Mouse (Mus musculus) stomach, embryonic 15.5 days (tissue): ENCODE measurements around the gene H2-K1. TPM values are rescaled to one million over a fixed set of nuclear protein-coding genes. Genes with fewer than 3 reads are reported as not detected.

Experiments
- ATAC-seq: fragments of 200-750 bp; cut with Nextera tagmentation; 2 replicates; pipeline ENCODE4 v1.8.0; 2017; ENCODE audit warnings: low read depth, moderate number of reproducible peaks, moderate TSS enrichment; ENCODE audit not compliant: insufficient read depth, low FRiP score
- H3K27ac ChIP-seq: fragments of 300-500 bp; sonication (generic); 2 replicates; pipeline ENCODE4 v1.5.1; 2015; ENCODE audit warnings: mild to moderate bottlenecking, inconsistent platforms
- H3K27me3 ChIP-seq: fragments of 300-500 bp; sonication (generic); replicated peaks from 2 replicates; pipeline ENCODE4 v1.6.1; 2015; ENCODE audit warnings: inconsistent platforms
- H3K36me3 ChIP-seq: fragments of 300-500 bp; sonication (generic); 2 replicates; pipeline ENCODE4 v1.6.1; 2015; ENCODE audit warnings: inconsistent platforms
- H3K4me1 ChIP-seq: fragments of 300-500 bp; sonication (generic); 2 replicates; pipeline ENCODE4 v1.6.1; 2015; ENCODE audit warnings: inconsistent platforms
- H3K4me2 ChIP-seq: fragments of 300-500 bp; sonication (generic); 2 replicates; pipeline ENCODE4 v1.6.1; 2015; ENCODE audit warnings: mild to moderate bottlenecking, inconsistent platforms
- H3K4me3 ChIP-seq: fragments of 300-500 bp; sonication (generic); replicated peaks from 2 replicates; pipeline ENCODE4 v1.5.1; 2015; ENCODE audit warnings: inconsistent platforms
- H3K9ac ChIP-seq: fragments of 300-500 bp; sonication (generic); 2 replicates; pipeline ENCODE4 v1.6.1; 2015; ENCODE audit warnings: inconsistent platforms
- H3K9me3 ChIP-seq: fragments of 300-500 bp; sonication (generic); 2 replicates; pipeline ENCODE4 v1.6.1; 2016; ENCODE audit warnings: inconsistent platforms
- WGBS: fragments of 180-500 bp; shearing (Covaris S2); methylation state at CpG from one replicate; pipeline ENCODE4 v1.1.7; 2015; 5-methylcytosine and 5-hydroxymethylcytosine counted together
- microRNA counts: library from miRNA; unstranded; fragments of <30 nt; microRNA quantifications from one replicate; lab custom pipeline; 2016
- microRNA-seq: library from miRNA; unstranded; fragments of <30 nt; microRNA quantifications from one replicate; pipeline ENCODE4, GENCODE M21; 2016
- polyA plus RNA-seq: library from polyadenylated mRNA; unstranded; fragments of >200 nt; fragmentation: Nextera tagmentation; extraction: Ambion mirVana; gene quantifications from 2 replicates; pipeline ENCODE4 v1.2.1, GENCODE M21; 2015

The H2-K1 gene
- polyA plus RNA-seq, 1 experiment from 2014 or later, result 124 TPM

DNA sequence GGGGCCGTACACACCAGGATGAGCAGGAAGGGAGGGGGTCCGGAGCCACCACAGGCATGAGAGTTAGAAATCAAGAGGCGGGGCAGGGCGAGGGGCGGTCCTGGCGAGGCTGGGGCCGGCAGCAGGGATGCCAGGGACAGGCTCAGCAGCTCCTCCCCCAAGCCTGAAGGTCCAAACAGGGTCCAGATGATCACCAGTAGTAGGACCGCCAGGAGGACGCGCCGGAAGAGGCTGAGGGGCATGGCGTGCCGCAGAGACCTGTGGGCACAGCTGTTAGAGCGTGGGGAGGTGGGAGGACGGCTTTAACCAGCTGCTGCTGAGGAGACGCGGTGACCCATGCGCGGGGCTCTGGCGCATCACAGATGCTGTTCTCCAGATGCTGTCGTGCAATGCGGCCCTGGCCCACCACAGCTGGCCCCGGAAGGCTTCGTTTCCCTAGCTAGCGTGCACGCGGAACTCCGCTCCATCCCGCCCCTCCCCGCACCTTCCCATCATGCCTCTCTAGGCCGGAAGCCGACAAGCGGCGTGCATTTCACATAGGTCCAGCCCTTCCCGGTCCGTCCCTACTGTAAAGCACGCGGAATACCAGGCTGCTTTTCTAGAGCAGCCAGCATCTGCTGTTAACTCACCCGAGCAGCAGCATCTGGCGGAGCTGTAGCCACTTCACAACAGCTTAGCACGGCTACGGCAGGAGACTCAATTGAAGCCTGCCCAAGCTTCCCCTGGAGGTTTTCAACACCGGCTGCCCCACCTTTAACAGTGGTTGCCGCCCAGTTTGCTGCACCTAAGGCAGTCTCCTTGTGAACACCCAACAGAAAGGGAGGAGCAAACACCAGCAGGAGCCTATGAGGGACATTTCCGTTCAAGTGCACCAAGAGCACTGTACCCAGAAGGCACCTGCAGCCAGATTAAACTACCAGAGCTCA lies 48.9 kb downstream of the H2-K1 start, which contains the start of gene B3galt4:
Gene B3galt4, minus strand, starts transcription at position 468 of the 926 bp plus-strand sequence.
- Histone ChIP-seq H3K4me2 (peak within 1 kb of the TSS; percentile 88), H3K36me3 (peaks cover 12% of the 10 kb centered on the region), H3K4me3 (peak within 1 kb of the TSS; percentile 48), H3K4me1 (peaks cover 44% of the 10 kb centered on the region), H3K9me3 (no peaks in the 10 kb centered on the region), H3K9ac (peak within 1 kb of the TSS; percentile 18; the same call in 1 of the 2 replicates), H3K27ac (peak within 1 kb of the TSS; percentile 94), H3K27me3 (no peaks in the 10 kb centered on the region)
- under 1% methylated on average over 45 of the region's 45 CpGs for WGBS
- peak; percentile 80 for ATAC-seq

DNA sequence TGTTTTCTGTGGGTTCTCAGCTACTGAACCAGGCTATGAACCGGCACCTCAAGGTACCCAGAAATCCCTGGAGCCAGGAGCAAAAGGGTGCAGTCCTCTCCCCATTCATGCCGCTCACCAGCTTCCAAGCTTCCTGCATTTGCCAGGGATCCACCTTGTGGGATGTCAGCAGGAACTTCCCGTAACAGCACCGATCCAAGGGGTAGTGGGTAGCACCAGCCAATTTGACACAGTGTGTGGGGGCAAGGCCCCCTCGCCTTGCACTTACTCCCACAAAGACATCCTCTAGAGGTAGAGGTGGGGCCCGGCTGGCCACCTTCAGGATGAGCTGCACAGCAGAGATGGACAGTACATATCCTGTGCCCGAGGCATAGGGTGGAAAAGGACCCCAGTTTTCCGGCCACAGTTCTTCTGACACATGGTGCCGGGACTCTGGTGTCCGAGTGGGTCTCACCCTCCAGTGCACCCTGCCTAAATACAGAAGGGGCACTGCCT lies 50.0 kb downstream of the H2-K1 start:
- Histone ChIP-seq H3K9me3 (no peaks in the 10 kb centered on the region), H3K9ac (peak overlapping the region; percentile 18; the same call in 1 of the 2 replicates), H3K27me3 (no peaks in the 10 kb centered on the region), H3K27ac (peak overlapping the region; percentile 94), H3K4me1 (peaks cover 44% of the 10 kb centered on the region), H3K4me3 (peak overlapping the region; percentile 48), H3K36me3 (peaks cover 12% of the 10 kb centered on the region), H3K4me2 (peak overlapping the region; percentile 88)
- ATAC-seq, result no peak
- WGBS, result 73% methylated on average over 10 of the region's 10 CpGs

DNA sequence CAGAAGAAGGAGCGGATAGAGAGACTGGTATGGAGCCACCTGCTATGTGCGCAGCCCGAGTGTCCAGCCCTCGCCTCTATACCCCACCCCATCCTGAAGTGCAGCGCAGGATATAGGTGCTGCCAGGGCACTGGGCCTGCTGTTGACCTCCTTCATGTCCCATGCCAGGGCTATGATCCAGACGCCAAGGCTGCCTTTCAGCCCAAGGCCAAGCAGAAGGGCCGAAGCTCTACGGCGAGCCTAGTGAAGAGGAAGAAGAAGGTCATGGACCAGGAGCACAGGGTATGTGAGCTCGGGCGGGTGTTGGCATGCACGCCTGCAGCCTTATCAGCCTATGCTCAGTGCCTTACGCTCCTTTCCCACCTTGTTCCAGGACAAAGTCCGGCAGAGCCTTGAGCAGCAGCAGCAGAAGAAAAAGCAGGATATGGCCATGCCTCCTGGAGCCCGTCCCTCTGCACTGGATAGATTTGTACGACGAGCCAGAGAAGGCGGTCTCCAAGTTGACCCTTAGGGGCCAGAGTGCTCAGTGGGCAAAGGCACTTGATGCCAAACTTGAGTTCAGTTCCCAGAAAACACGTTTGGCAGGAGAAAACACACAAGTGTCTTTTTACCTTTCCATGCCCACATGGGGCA lies 51.1 kb downstream of the H2-K1 start:
- no peak overlapping the region for H3K4me2 ChIP-seq

DNA sequence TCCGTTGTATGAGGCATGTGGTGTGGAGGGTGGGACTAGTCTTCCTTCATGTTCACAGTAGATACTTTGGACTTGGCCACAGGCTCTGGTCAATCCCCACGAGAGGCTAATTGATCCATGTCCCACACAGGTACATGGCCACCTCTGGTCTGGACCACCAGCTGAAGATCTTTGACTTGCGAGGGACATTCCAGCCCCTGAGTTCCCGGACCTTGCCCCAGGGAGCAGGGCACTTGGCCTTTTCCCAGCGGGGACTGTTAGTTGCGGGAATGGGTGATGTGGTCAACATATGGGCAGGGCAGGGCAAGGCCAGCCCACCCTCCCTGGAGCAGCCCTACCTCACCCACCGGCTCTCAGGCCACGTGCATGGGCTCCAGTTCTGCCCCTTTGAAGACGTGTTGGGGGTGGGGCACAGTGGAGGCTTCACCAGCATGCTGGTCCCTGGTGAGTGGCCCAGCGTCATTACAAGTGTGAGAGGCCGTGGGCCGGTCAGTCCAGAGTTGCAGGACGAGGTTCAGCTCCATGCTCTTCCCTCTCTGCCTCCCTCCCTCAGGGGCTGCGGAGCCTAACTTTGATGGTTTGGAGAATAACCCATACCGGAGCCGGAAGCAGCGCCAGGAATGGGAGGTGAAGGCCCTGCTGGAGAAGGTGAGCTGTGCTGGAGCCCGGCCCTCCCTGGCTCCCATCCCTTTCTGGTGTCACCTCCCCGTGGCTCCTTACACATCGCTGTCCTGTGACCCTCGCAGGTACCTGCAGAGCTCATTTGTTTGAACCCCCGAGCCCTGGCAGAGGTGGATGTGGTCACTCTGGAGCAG lies 51.9 kb downstream of the H2-K1 start:
- H3K27ac ChIP-seq, result peak overlapping the region; percentile 4; the same call in 1 of the 2 replicates
- 85% methylated on average over 22 of the region's 22 CpGs for WGBS
- H3K9ac ChIP-seq, result no peak overlapping the region
- no peaks in the 10 kb centered on the region for H3K27me3 ChIP-seq
- H3K9me3 ChIP-seq, result no peaks in the 10 kb centered on the region
- no peak for ATAC-seq
- peaks cover 31% of the 10 kb centered on the region for H3K4me1 ChIP-seq
- H3K4me3 ChIP-seq, result no peak overlapping the region
- H3K36me3 ChIP-seq, result peaks cover 25% of the 10 kb centered on the region
- H3K4me2 ChIP-seq, result no peak overlapping the region

More for the DNA sequence above, 51.1 kb downstream of the H2-K1 start:
- 82% methylated on average over 19 of the region's 19 CpGs for WGBS
- Histone ChIP-seq H3K9me3 (no peaks in the 10 kb centered on the region), H3K9ac (no peak overlapping the region), H3K27me3 (no peaks in the 10 kb centered on the region), H3K36me3 (peaks cover 21% of the 10 kb centered on the region), H3K4me3 (no peak overlapping the region), H3K27ac (peak overlapping the region; percentile 26; the same call in 1 of the 2 replicates), H3K4me1 (peaks cover 39% of the 10 kb centered on the region)
- 0 out of 2 replicates have a peak, but pooled peaks have one; percentile 20 for ATAC-seq

DNA sequence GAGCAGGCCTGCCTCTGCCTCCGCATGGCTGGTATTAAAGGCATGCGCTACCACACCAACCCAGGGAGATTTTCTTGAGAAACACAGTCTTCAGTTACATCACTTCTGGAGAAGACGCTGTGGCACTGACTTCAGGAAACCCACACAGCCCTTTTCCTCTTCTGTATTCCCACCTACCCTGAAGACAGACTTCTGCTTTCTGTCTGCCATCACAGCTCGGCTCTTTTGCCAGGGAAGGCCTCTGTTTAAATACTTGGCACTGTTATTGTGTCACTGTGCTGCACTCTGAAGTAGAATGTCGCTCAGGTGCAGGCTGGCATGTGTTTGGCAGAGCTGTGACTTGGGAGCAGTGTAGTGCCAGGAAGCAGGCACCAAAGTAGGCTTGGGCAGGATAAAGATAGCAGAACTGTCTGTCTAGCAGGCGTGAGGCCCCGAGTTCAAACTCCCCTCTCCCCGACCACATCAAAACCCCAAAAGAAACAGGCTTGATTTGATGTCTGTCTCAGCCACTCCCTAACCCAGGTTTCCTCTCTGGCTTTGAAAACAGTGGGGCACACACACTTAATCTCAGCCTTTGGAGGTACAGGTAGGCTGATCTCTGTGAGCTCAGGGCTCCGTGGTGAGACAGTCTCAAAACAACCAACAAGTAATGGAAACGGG lies 52.6 kb downstream of the H2-K1 start:
- H3K36me3 ChIP-seq, result peaks cover 19% of the 10 kb centered on the region
- WGBS, result 84% methylated on average over 10 of the region's 10 CpGs
- no peaks in the 10 kb centered on the region for H3K9me3 ChIP-seq
- H3K4me3 ChIP-seq, result no peak overlapping the region
- no peak overlapping the region for H3K9ac ChIP-seq
- no peak overlapping the region for H3K4me2 ChIP-seq
- no peak for ATAC-seq
- H3K27me3 ChIP-seq, result no peaks in the 10 kb centered on the region
- peaks cover 24% of the 10 kb centered on the region for H3K4me1 ChIP-seq
- H3K27ac ChIP-seq, result no peak overlapping the region

MicroRNA genes within 50 kb of the gene (microRNA counts, 519-probe panel; counts per million panel counts)
- 1,208 counts per million, percentile 4 among the panel's probes with 10 or more counts for microRNA mmu-miR-219 (lab: Ali Mortazavi, UCI)

Small RNAs within 50 kb of the gene (microRNA-seq; reads per million reads assigned to microRNA genes)
- gene Mir219a-1 (1.2 reads per million), gene Mir219c (not detected)

Other genes with a start within 250 kb of the H2-K1 start
- gene Rab11b, start 239.8 kb downstream of the H2-K1 start, polyA plus RNA-seq, result 249 and 270 TPM in 2 replicates
- gene Angptl4, start 218.5 kb downstream of the H2-K1 start, polyA plus RNA-seq, result 22.6 and 24.7 TPM in 2 replicates
- gene Kank3, start 189.8 kb downstream of the H2-K1 start, polyA plus RNA-seq, result 31.4 and 31.5 TPM in 2 replicates
- gene Rps28, start 175.8 kb downstream of the H2-K1 start, polyA plus RNA-seq, result 888 and 917 TPM in 2 replicates
- 459 and 493 TPM in 2 replicates for gene Ndufa7, start 175.8 kb downstream of the H2-K1 start, polyA plus RNA-seq
- 59.1 and 62.6 TPM in 2 replicates for gene Cd320, start 157.3 kb downstream of the H2-K1 start, polyA plus RNA-seq
- not detected in 2 replicates for gene Gm7029, start 126.5 kb downstream of the H2-K1 start, polyA plus RNA-seq
- gene Kifc1, start 109.7 kb downstream of the H2-K1 start, polyA plus RNA-seq, result 7.7 and 7.9 TPM in 2 replicates
- gene Platr17, start 95.2 kb downstream of the H2-K1 start, polyA plus RNA-seq, result 0.95 and 1.1 TPM in 2 replicates
- gene Daxx, start 90.9 kb downstream of the H2-K1 start, polyA plus RNA-seq, result 39.1 and 41.5 TPM in 2 replicates
- gene Tapbp, start 84.4 kb downstream of the H2-K1 start, polyA plus RNA-seq, result 47.3 and 50.1 TPM in 2 replicates
- 15.4 and 16.6 TPM in 2 replicates for gene Zbtb22, start 84.4 kb downstream of the H2-K1 start, polyA plus RNA-seq
- 38.5 and 43.6 TPM in 2 replicates for gene Rgl2, start 70.8 kb downstream of the H2-K1 start, polyA plus RNA-seq
- gene Pfdn6, start 60.0 kb downstream of the H2-K1 start, polyA plus RNA-seq, result 155 and 159 TPM in 2 replicates
- 36.1 and 40.6 TPM in 2 replicates for gene Wdr46, start 59.7 kb downstream of the H2-K1 start, polyA plus RNA-seq
- 7.5 and 8.2 TPM in 2 replicates for gene B3galt4, start 48.9 kb downstream of the H2-K1 start, polyA plus RNA-seq
- gene Vps52, start 44.5 kb downstream of the H2-K1 start, polyA plus RNA-seq, result 42.4 and 49.2 TPM in 2 replicates
- gene Rps18, start 44.3 kb downstream of the H2-K1 start, polyA plus RNA-seq, result 1,803 TPM in 2 replicates
- gene Ring1, start 24.3 kb upstream of the H2-K1 start, polyA plus RNA-seq, result 19.3 and 21.0 TPM in 2 replicates
- gene H2-Ke6, start 27.7 kb upstream of the H2-K1 start, polyA plus RNA-seq, result 50.8 and 58.4 TPM in 2 replicates
- 169 and 199 TPM in 2 replicates for gene Slc39a7, start 31.3 kb upstream of the H2-K1 start, polyA plus RNA-seq
- gene Rxrb, start 31.5 kb upstream of the H2-K1 start, polyA plus RNA-seq, result 43.6 and 45.0 TPM in 2 replicates
- gene Col11a2, start 39.1 kb upstream of the H2-K1 start, polyA plus RNA-seq, result 1.3 and 1.5 TPM in 2 replicates
- gene H2-Oa, start 92.0 kb upstream of the H2-K1 start, polyA plus RNA-seq, result 0.79 and 1.2 TPM in 2 replicates
- 10.8 and 12.1 TPM in 2 replicates for gene H2-DMa, start 119.2 kb upstream of the H2-K1 start, polyA plus RNA-seq
- gene Brd2, start 122.3 kb upstream of the H2-K1 start, polyA plus RNA-seq, result 98.3 and 107 TPM in 2 replicates
- 0.58 and 0.87 TPM in 2 replicates for gene H2-DMb2, start 143.0 kb upstream of the H2-K1 start, polyA plus RNA-seq
- 2.2 and 2.8 TPM in 2 replicates for gene H2-DMb1, start 152.7 kb upstream of the H2-K1 start, polyA plus RNA-seq
- 7.5 and 7.7 TPM in 2 replicates for gene Tap1, start 187.2 kb upstream of the H2-K1 start, polyA plus RNA-seq
- 7.9 and 8.1 TPM in 2 replicates for gene Psmb9, start 187.4 kb upstream of the H2-K1 start, polyA plus RNA-seq
- 12.1 and 14.6 TPM in 2 replicates for gene Psmb8, start 197.4 kb upstream of the H2-K1 start, polyA plus RNA-seq
- 5.5 and 7.0 TPM in 2 replicates for gene Tap2, start 203.2 kb upstream of the H2-K1 start, polyA plus RNA-seq
- gene H2-Ob, start 238.6 kb upstream of the H2-K1 start, polyA plus RNA-seq, result 0.17 and 0.18 TPM in 2 replicates